Mouse (Mus musculus): Measurements from ENCODE around the gene Slc12a6.

DNA sequence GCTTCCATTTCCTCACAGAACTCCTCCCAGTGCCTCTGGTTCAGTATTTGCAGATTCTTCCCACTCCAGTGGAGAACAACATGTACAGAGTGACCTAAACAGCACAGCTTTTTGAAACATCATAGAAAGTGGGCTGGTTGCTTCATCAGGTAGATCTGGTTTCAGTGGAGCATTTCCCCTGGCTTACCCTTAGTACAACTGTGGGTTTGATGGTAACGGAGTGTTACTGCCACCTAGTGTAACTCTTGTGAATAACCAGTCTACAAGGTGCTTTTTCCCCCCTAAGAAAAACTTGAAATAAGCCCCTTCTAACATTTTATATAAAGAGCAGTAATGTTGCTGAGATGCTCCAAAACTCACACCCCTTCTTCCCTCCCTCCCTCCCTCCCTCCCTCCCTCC, 49.6 kb upstream of the Slc12a6 start:
- TF ChIP-seq POLR2A (IDR thresholded peaks at IDR 0.05; ENCODE audit: borderline replicate concordance, extremely low read depth, low read depth, low read length) (no peak), CTCF (IDR thresholded peaks at IDR 0.05; ENCODE audit: insufficient read depth, low read length) (peak; percentile 33; the same call in 1 of the 2 replicates)

Data from lung, adult 2 months (tissue).